Mouse (Mus musculus): ENCODE measurements around the gene Sem1. TPM values are rescaled to one million over a fixed set of nuclear protein-coding genes. Genes with fewer than 3 reads are reported as not detected.

The Sem1 gene
- 47.9 TPM for polyA plus RNA-seq (2014; fragmentation: Illumina TruSeq; extraction: RNeasy Lipid Tissue Mini Kit (QIAGEN cat#74804); ENCODE audit: low read depth, low replicate concordance)

DNA sequence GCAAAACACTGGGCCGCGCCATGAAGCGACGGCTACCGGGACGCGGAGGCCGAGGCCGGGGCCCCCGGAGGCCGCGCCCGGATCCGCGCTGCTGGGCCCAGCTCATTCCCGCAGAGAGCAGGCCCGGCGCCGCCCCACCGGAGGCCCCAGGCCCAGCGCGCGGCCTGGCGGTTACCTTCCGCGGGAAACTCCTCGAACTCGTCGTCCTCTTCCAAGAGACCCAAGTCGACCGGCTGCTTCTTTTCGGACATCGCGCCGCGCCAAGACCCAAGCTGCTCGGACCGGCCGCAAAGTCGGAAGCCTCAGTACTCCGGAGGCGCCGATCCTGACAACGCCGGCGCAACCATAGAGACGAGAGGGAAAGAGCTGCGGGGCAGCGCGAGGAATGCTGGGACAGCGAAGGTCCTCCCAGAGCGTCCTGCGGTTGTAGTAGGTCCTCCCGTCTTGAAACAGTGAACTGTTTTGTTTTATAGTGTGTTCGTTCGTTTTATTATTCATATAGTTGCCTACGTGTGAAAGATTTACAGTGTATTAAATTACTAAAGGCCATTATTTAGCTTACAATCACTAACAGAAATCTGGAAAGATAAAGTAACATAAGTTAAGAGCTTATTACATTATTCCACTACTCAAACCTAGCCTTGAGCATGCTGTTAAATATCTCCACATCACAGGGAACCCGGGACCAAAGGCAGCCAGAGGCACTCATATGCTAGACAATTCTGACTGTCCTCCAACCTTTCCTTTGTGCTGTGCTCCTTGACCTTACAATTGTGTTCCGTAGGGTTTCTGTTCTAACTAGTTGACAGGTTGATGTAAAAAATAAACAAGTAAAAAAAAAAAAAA is at the start of gene Sem1:
Gene Sem1, minus strand, starts transcription at position 360 of the 846 bp plus-strand sequence.

All from adrenal gland, adult 10 weeks (tissue).